Mouse (Mus musculus): ENCODE measurements around the gene Ccdc177.

DNA sequence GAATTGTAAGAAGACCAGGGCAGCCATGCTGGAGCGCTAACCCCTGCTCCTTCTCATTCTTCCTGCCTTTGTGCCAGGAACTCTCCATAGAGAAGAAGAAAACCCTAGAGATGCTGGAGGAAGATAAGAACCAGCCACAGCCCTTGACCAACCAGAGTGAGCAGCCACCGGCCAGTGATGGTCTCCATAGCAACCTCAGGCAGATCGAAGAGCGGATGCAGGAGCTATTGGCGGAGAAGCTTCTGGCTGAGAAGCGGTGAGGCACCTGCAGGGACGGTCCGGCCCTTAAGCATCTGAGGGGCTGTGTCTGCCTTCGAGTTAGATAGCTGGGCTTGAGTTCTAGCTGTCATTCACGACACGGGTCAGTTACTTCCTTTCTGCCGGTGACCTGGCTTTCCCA lies 40.0 kb downstream of the Ccdc177 start:
- no peak for TF ChIP-seq CTCF (IDR thresholded peaks at IDR 0.05; ENCODE audit: borderline replicate concordance, insufficient read depth, low read depth, low read length)
- TF ChIP-seq POLR2A (IDR thresholded peaks at IDR 0.05; ENCODE audit: borderline replicate concordance, insufficient read depth, low read length) = no peak
